Mouse (Mus musculus): Measurements from ENCODE around the gene Zxdb. TPM values are rescaled to one million over a fixed set of nuclear protein-coding genes. Genes with fewer than 3 reads are reported as not detected.
"Not testable (repeated sequence)": the region's sequence is repeated elsewhere in the genome, so short reads cannot be mapped to it uniquely, and the experiment has no call there.

Zxdb gene
- polyA plus RNA-seq (2015; fragmentation: Nextera tagmentation; extraction: Ambion mirVana): 1.7 and 1.8 TPM in 2 replicates

DNA sequence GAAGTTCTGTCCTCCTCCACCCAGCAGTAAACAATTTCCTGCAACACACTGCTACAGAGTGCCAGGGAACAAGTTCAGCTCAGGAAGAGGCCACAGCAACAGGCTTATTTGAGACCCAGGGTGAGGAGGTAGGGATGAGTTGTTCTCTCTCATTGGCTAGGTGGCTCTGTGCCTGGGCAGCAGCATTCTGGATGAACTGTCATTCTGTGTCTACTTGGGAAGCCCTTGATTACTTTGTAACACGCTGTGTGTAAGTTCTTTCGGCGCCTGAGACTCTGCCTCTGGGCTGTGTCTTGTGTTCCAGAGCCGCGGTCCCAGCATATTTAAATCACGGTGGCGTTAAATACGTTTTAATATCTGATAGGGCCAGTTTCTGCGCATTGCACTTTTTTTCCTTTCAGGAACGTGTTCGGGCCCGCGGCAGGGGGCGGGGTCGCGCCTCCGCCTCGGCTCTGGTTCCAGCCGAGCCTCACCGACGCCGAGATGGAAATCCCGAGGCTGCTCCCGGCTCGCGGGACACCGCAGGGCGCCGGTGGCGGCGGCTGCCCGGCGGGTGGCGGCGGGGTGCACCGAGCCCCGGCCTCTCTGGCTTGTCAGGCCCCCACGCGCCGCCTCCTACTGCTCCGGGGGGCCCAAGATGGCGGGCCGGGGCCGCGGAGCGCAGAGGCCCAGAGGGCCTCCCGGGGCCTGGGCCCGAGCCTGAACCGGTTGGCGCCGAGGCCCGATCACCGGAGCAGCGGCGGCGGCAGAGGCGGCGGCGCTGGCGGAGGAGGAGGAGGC lies at the start of gene Zxdb:
TSS of gene Zxdb (plus strand) at position 378 of the 780 bp plus-strand sequence.
- H3K9ac ChIP-seq; H3K4me1 ChIP-seq (replicated peaks); H3K36me3 ChIP-seq; H3K27ac ChIP-seq (replicated peaks); H3K27me3 ChIP-seq; H3K9me3 ChIP-seq; H3K4me3 ChIP-seq; H3K4me2 ChIP-seq: not testable (repeated sequence)
- WGBS: no CpG with 5 or more reads among the region's 60 CpGs
- peak; percentile 78 for ATAC-seq (ENCODE audit: low FRiP score, low read depth)

- Histone ChIP-seq H3K4me3 (no peak overlapping the region), H3K4me2 (no peak overlapping the region), H3K9ac (no peak overlapping the region), H3K27ac (replicated peaks) (no peak overlapping the region), H3K27me3 (no peaks in the 10 kb centered on the region), H3K36me3 (no peaks in the 10 kb centered on the region), H3K4me1 (replicated peaks) (no peaks in the 10 kb centered on the region), H3K9me3 (no peaks in the 10 kb centered on the region)
- WGBS: 51% methylated on average over 4 of the region's 4 CpGs
- no peak for ATAC-seq (ENCODE audit: low FRiP score, low read depth)
Observed at GRCm38 (mm10) chrX:94674977-94675376, 49.4 kb upstream of the Zxdb start.

GRCm38 (mm10) chrX:94681581-94681980 lies 42.8 kb upstream of the Zxdb start:
- not testable (repeated sequence) for H3K36me3 ChIP-seq; H3K4me2 ChIP-seq; H3K9me3 ChIP-seq; H3K27me3 ChIP-seq; H3K4me3 ChIP-seq; H3K9ac ChIP-seq; H3K27ac ChIP-seq (replicated peaks); ATAC-seq (ENCODE audit: low FRiP score, low read depth); H3K4me1 ChIP-seq (replicated peaks)
- WGBS: no CpG with 5 or more reads among the region's 2 CpGs

DNA sequence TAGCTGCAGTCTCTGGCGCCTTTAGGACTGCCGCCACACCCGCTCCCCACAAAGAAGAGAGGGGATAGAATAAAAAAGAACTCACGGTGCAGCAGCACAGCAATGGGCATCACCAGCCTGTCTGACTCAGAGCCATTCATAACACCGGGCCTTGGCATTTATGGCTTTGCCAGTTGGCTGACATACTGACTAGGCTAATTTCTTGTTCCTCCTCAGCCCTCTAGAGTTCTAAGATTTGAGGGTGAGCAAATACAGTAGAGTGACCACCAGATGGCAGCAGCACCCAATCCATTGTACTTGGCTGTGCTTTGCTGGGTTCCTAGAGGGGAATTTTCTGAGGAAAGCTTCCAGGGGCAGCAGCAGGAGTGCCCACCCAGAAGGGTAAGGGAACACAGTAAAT lies 34.8 kb upstream of the Zxdb start:
- H3K4me1 ChIP-seq (replicated peaks); H3K27ac ChIP-seq (replicated peaks); H3K9me3 ChIP-seq; H3K4me3 ChIP-seq; H3K36me3 ChIP-seq; H3K27me3 ChIP-seq; H3K9ac ChIP-seq; H3K4me2 ChIP-seq: not testable (repeated sequence)
- peak; percentile 84 for ATAC-seq (ENCODE audit: low FRiP score, low read depth)
- 91% methylated on average over 5 of the region's 5 CpGs for WGBS

- 94% methylated on average over 7 of the region's 7 CpGs for WGBS
- ATAC-seq (ENCODE audit: low FRiP score, low read depth); H3K4me3 ChIP-seq; H3K4me2 ChIP-seq; H3K27ac ChIP-seq (replicated peaks); H3K27me3 ChIP-seq; H3K9ac ChIP-seq; H3K9me3 ChIP-seq; H3K36me3 ChIP-seq; H3K4me1 ChIP-seq (replicated peaks): not testable (repeated sequence)
Observed at GRCm38 (mm10) chrX:94706676-94707075, 17.7 kb upstream of the Zxdb start.

GRCm38 (mm10) chrX:94709752-94710151 lies 14.6 kb upstream of the Zxdb start:
- H3K4me1 ChIP-seq (replicated peaks); H3K36me3 ChIP-seq; H3K4me3 ChIP-seq; H3K27me3 ChIP-seq; H3K9ac ChIP-seq; H3K4me2 ChIP-seq; H3K27ac ChIP-seq (replicated peaks); ATAC-seq (ENCODE audit: low FRiP score, low read depth); H3K9me3 ChIP-seq: not testable (repeated sequence)
- no CpG with 5 or more reads among the region's 3 CpGs for WGBS

- not testable (repeated sequence) for H3K9ac ChIP-seq; H3K4me1 ChIP-seq (replicated peaks); H3K4me2 ChIP-seq; H3K9me3 ChIP-seq; H3K4me3 ChIP-seq; H3K27ac ChIP-seq (replicated peaks); H3K36me3 ChIP-seq; H3K27me3 ChIP-seq
- 18% methylated on average over 6 of the region's 102 CpGs for WGBS
- peak; percentile 77 for ATAC-seq (ENCODE audit: low FRiP score, low read depth)
Observed at GRCm38 (mm10) chrX:94724972-94725569, 702 bp downstream of the Zxdb start.

DNA sequence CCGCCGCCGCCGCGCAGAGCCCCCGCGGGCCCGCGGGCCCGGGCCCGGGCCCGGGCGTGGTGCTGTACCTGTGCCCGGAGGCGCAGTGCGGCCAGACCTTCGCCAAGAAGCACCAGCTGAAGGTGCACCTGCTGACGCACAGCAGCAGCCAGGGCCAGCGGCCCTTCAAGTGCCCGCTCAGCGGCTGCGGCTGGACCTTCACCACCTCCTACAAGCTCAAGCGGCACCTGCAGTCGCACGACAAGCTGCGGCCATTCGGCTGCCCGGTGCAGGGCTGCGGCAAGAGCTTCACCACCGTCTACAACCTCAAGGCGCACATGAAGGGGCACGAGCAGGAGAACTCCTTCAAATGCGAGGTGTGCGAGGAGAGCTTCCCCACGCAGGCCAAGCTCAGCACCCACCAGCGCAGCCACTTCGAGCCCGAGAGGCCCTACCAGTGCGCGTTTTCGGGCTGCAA lies 1.3 kb downstream of the Zxdb start:
- H3K4me1 ChIP-seq (replicated peaks); H3K9ac ChIP-seq; H3K36me3 ChIP-seq; H3K4me3 ChIP-seq; H3K27ac ChIP-seq (replicated peaks); H3K9me3 ChIP-seq; H3K4me2 ChIP-seq; H3K27me3 ChIP-seq: not testable (repeated sequence)
- WGBS: no CpG with 5 or more reads among the region's 41 CpGs
- ATAC-seq (ENCODE audit: low FRiP score, low read depth): peak; percentile 36; the same call in 1 of the 2 replicates

- Histone ChIP-seq H3K4me2 (no peak overlapping the region), H3K4me1 (replicated peaks) (peaks cover 4% of the 10 kb centered on the region; the same call in 1 of the 2 replicates), H3K27ac (replicated peaks) (no peak overlapping the region), H3K4me3 (no peak overlapping the region), H3K9ac (no peak overlapping the region), H3K27me3 (no peaks in the 10 kb centered on the region), H3K9me3 (no peaks in the 10 kb centered on the region), H3K36me3 (no peaks in the 10 kb centered on the region)
- ATAC-seq (ENCODE audit: low FRiP score, low read depth): no peak
Observed at GRCm38 (mm10) chrX:94731596-94731995, 7.2 kb downstream of the Zxdb start.

- no peak overlapping the region for H3K4me2 ChIP-seq
- no peak overlapping the region for H3K27ac ChIP-seq (replicated peaks)
- no peak overlapping the region for H3K9ac ChIP-seq
- 86% methylated on average over 5 of the region's 5 CpGs for WGBS
- H3K4me3 ChIP-seq: no peak overlapping the region
- H3K9me3 ChIP-seq: no peaks in the 10 kb centered on the region
- H3K4me1 ChIP-seq (replicated peaks): no peaks in the 10 kb centered on the region
- no peaks in the 10 kb centered on the region for H3K36me3 ChIP-seq
- ATAC-seq (ENCODE audit: low FRiP score, low read depth): no peak
- H3K27me3 ChIP-seq: no peaks in the 10 kb centered on the region
Observed at GRCm38 (mm10) chrX:94753733-94754132, 29.4 kb downstream of the Zxdb start.

DNA sequence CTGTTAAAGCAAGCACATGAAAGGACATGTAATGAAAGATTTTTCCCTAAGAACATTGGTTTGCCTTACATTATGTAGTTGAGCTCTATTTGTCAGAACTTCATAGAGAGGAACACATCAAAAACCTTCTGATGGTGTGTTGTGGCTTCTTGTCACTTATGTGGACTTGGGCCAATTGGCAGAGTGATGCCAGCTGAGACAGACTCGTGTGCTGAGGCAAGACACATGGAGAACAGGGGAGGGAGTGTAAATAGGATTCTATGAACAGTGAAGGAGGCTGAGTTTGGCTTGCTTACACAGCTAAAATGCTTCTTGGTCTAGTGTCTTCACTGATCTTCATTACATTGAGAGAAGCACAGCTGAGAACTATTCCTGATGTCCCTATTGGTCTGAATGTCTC lies 35.6 kb downstream of the Zxdb start:
- no peak for ATAC-seq (ENCODE audit: low FRiP score, low read depth)
- Histone ChIP-seq H3K27me3 (no peaks in the 10 kb centered on the region), H3K4me1 (replicated peaks) (no peaks in the 10 kb centered on the region), H3K9me3 (no peaks in the 10 kb centered on the region), H3K36me3 (no peaks in the 10 kb centered on the region), H3K4me3 (no peak overlapping the region), H3K9ac (no peak overlapping the region), H3K4me2 (no peak overlapping the region), H3K27ac (replicated peaks) (no peak overlapping the region)
- WGBS: 33% methylated on average over 1 of the region's 1 CpGs

GRCm38 (mm10) chrX:94773876-94774275 lies 49.5 kb downstream of the Zxdb start:
- H3K4me3 ChIP-seq: no peak overlapping the region
- H3K9ac ChIP-seq: no peak overlapping the region
- no peaks in the 10 kb centered on the region for H3K4me1 ChIP-seq (replicated peaks)
- no peaks in the 10 kb centered on the region for H3K9me3 ChIP-seq
- no peak overlapping the region for H3K4me2 ChIP-seq
- no peak for ATAC-seq (ENCODE audit: low FRiP score, low read depth)
- no peak overlapping the region for H3K27ac ChIP-seq (replicated peaks)
- H3K36me3 ChIP-seq: no peaks in the 10 kb centered on the region
- no peaks in the 10 kb centered on the region for H3K27me3 ChIP-seq
- 95% methylated on average over 34 of the region's 34 CpGs for WGBS
